Mouse (Mus musculus) gastrocnemius, postnatal 4 days (tissue): ENCODE data around the gene Hfm1. TPM values are rescaled to one million over a fixed set of nuclear protein-coding genes. Genes with fewer than 3 reads are reported as not detected.

ENCODE experiments used
- microRNA-seq: library from miRNA; unstranded; fragments of <30 nt; microRNA quantifications from one replicate; pipeline ENCODE4 v1.2.0, GENCODE M21; 2021
- total RNA-seq, 2 experiments: library from RNA; stranded (reverse); gene quantifications; 2 replicates each; pipeline ENCODE4 v1.2.3; 2021

The Hfm1 gene
- total RNA-seq, 2 experiments from 2014 or later = not detected

Small RNA genes within 50 kb of the gene (microRNA-seq; reads per million reads assigned to microRNA genes)
- gene Gm27527 = not detected

Other genes with a start within 250 kb of the Hfm1 start
- gene Zfp644, start 229.0 kb downstream of the Hfm1 start, total RNA-seq = 10 to 100 TPM; 71.1 to 84.4 TPM
- gene Cdc7, start 38.0 kb upstream of the Hfm1 start, total RNA-seq = 1 to 10 TPM; 6.5 to 7.1 TPM